Mouse (Mus musculus): ENCODE data around the gene Snx14. TPM values are rescaled to one million over a fixed set of nuclear protein-coding genes. Genes with fewer than 3 reads are reported as not detected.

Gene Snx14
- polyA plus RNA-seq, 1 experiment from 2014 or later = 19.8 TPM

- H3K27me3 ChIP-seq (ENCODE audit: control insufficient read depth, insufficient read depth, low read length) = no peaks in the 10 kb centered on the region
- H3K9me3 ChIP-seq (ENCODE audit: control insufficient read depth, low read length) = no peaks in the 10 kb centered on the region
- ATAC-seq (ENCODE audit: low FRiP score, low TSS enrichment) (no peak), DNase-seq (ENCODE audit: low spot score) (no peak)
- H3K4me3 ChIP-seq (ENCODE audit: low read depth, low read length) = no peak overlapping the region
- no peak overlapping the region for H3K4me2 ChIP-seq (replicated peaks; ENCODE audit: low read depth)
- H3K27ac ChIP-seq (replicated peaks) = no peak overlapping the region
- H3K36me3 ChIP-seq (ENCODE audit: control insufficient read depth, insufficient read depth, low read length) = no peaks in the 10 kb centered on the region; the same call in 1 of the 2 replicates
- no peak for TF ChIP-seq EP300 (optimal IDR thresholded peaks at IDR 0.05)
- no peak for TF ChIP-seq CTCF (IDR thresholded peaks at IDR 0.05; ENCODE audit: low read depth)
- H3K9ac ChIP-seq (ENCODE audit: low read length) = no peak overlapping the region
- no peaks in the 10 kb centered on the region for H3K4me1 ChIP-seq (replicated peaks; ENCODE audit: control insufficient read depth, insufficient read depth)
- WGBS = 86% methylated on average over 5 of the region's 5 CpGs
Observed at GRCm38 (mm10) chr9:88368476-88368875, 70.3 kb downstream of the Snx14 start.

GRCm38 (mm10) chr9:88367751-88368150 is 71.0 kb downstream of the Snx14 start:
- no peaks in the 10 kb centered on the region for H3K4me1 ChIP-seq (replicated peaks; ENCODE audit: control insufficient read depth, insufficient read depth)
- H3K9me3 ChIP-seq (ENCODE audit: control insufficient read depth, low read length) = no peaks in the 10 kb centered on the region
- no peaks in the 10 kb centered on the region; the same call in 1 of the 2 replicates for H3K36me3 ChIP-seq (ENCODE audit: control insufficient read depth, insufficient read depth, low read length)
- H3K27me3 ChIP-seq (ENCODE audit: control insufficient read depth, insufficient read depth, low read length) = no peaks in the 10 kb centered on the region
- DNase-seq (ENCODE audit: low spot score) (no peak), ATAC-seq (ENCODE audit: low FRiP score, low TSS enrichment) (no peak)
- 56% methylated on average over 1 of the region's 1 CpGs for WGBS
- H3K4me2 ChIP-seq (replicated peaks; ENCODE audit: low read depth) = no peak overlapping the region
- H3K4me3 ChIP-seq (ENCODE audit: low read depth, low read length) = no peak overlapping the region
- no peak overlapping the region for H3K9ac ChIP-seq (ENCODE audit: low read length)
- no peak overlapping the region for H3K27ac ChIP-seq (replicated peaks)
- TF ChIP-seq EP300 (optimal IDR thresholded peaks at IDR 0.05) = no peak
- TF ChIP-seq CTCF (IDR thresholded peaks at IDR 0.05; ENCODE audit: low read depth) = no peak

- no peak overlapping the region for H3K4me2 ChIP-seq (replicated peaks; ENCODE audit: low read depth)
- H3K4me1 ChIP-seq (replicated peaks; ENCODE audit: control insufficient read depth, insufficient read depth) = no peaks in the 10 kb centered on the region
- H3K4me3 ChIP-seq (ENCODE audit: low read depth, low read length) = no peak overlapping the region
- TF ChIP-seq CTCF (IDR thresholded peaks at IDR 0.05; ENCODE audit: low read depth) = no peak
- TF ChIP-seq EP300 (optimal IDR thresholded peaks at IDR 0.05) = no peak
- H3K9ac ChIP-seq (ENCODE audit: low read length) = no peak overlapping the region
- 80% methylated on average over 5 of the region's 5 CpGs for WGBS
- no peaks in the 10 kb centered on the region for H3K27me3 ChIP-seq (ENCODE audit: control insufficient read depth, insufficient read depth, low read length)
- H3K36me3 ChIP-seq (ENCODE audit: control insufficient read depth, insufficient read depth, low read length) = no peaks in the 10 kb centered on the region; the same call in 1 of the 2 replicates
- ATAC-seq (ENCODE audit: low FRiP score, low TSS enrichment) (no peak), DNase-seq (ENCODE audit: low spot score) (no peak)
- no peak overlapping the region for H3K27ac ChIP-seq (replicated peaks)
- no peaks in the 10 kb centered on the region for H3K9me3 ChIP-seq (ENCODE audit: control insufficient read depth, low read length)
Observed at GRCm38 (mm10) chr9:88367322-88367721, 71.4 kb downstream of the Snx14 start.

GRCm38 (mm10) chr9:88366819-88367218 is 71.9 kb downstream of the Snx14 start:
- no peak for TF ChIP-seq CTCF (IDR thresholded peaks at IDR 0.05; ENCODE audit: low read depth)
- Histone ChIP-seq H3K27me3 (ENCODE audit: control insufficient read depth, insufficient read depth, low read length) (no peaks in the 10 kb centered on the region), H3K9ac (ENCODE audit: low read length) (no peak overlapping the region), H3K4me1 (replicated peaks; ENCODE audit: control insufficient read depth, insufficient read depth) (no peaks in the 10 kb centered on the region), H3K36me3 (ENCODE audit: control insufficient read depth, insufficient read depth, low read length) (no peaks in the 10 kb centered on the region; the same call in 1 of the 2 replicates), H3K4me2 (replicated peaks; ENCODE audit: low read depth) (no peak overlapping the region), H3K9me3 (ENCODE audit: control insufficient read depth, low read length) (no peaks in the 10 kb centered on the region), H3K27ac (replicated peaks) (no peak overlapping the region), H3K4me3 (ENCODE audit: low read depth, low read length) (no peak overlapping the region)
- no peak for DNase-seq (ENCODE audit: low spot score)
- WGBS = 81% methylated on average over 4 of the region's 4 CpGs
- ATAC-seq (ENCODE audit: low FRiP score, low TSS enrichment) = no peak

GRCm38 (mm10) chr9:88366308-88366707 is 72.5 kb downstream of the Snx14 start:
- no peaks in the 10 kb centered on the region; the same call in 1 of the 2 replicates for H3K36me3 ChIP-seq (ENCODE audit: control insufficient read depth, insufficient read depth, low read length)
- no peaks in the 10 kb centered on the region for H3K4me1 ChIP-seq (replicated peaks; ENCODE audit: control insufficient read depth, insufficient read depth)
- H3K9me3 ChIP-seq (ENCODE audit: control insufficient read depth, low read length) = no peaks in the 10 kb centered on the region
- H3K9ac ChIP-seq (ENCODE audit: low read length) = no peak overlapping the region
- DNase-seq (ENCODE audit: low spot score) (no peak), ATAC-seq (ENCODE audit: low FRiP score, low TSS enrichment) (no peak)
- no peak overlapping the region for H3K4me3 ChIP-seq (ENCODE audit: low read depth, low read length)
- no peak overlapping the region for H3K27ac ChIP-seq (replicated peaks)
- WGBS = 78% methylated on average over 4 of the region's 4 CpGs
- TF ChIP-seq CTCF (IDR thresholded peaks at IDR 0.05; ENCODE audit: low read depth) (peak; percentile 55), EP300 (optimal IDR thresholded peaks at IDR 0.05) (no peak)
- no peaks in the 10 kb centered on the region for H3K27me3 ChIP-seq (ENCODE audit: control insufficient read depth, insufficient read depth, low read length)
- H3K4me2 ChIP-seq (replicated peaks; ENCODE audit: low read depth) = no peak overlapping the region

GRCm38 (mm10) chr9:88363102-88363501 is 75.7 kb downstream of the Snx14 start:
- DNase-seq (ENCODE audit: low spot score) (no peak), ATAC-seq (ENCODE audit: low FRiP score, low TSS enrichment) (no peak)
- WGBS = 81% methylated on average over 3 of the region's 3 CpGs
- Histone ChIP-seq H3K27me3 (ENCODE audit: control insufficient read depth, insufficient read depth, low read length) (no peaks in the 10 kb centered on the region), H3K4me1 (replicated peaks; ENCODE audit: control insufficient read depth, insufficient read depth) (no peaks in the 10 kb centered on the region), H3K9ac (ENCODE audit: low read length) (no peak overlapping the region), H3K4me3 (ENCODE audit: low read depth, low read length) (no peak overlapping the region), H3K27ac (replicated peaks) (no peak overlapping the region), H3K9me3 (ENCODE audit: control insufficient read depth, low read length) (no peaks in the 10 kb centered on the region), H3K4me2 (replicated peaks; ENCODE audit: low read depth) (no peak overlapping the region), H3K36me3 (ENCODE audit: control insufficient read depth, insufficient read depth, low read length) (no peaks in the 10 kb centered on the region)
- TF ChIP-seq EP300 (optimal IDR thresholded peaks at IDR 0.05) = no peak
- no peak for TF ChIP-seq CTCF (IDR thresholded peaks at IDR 0.05; ENCODE audit: low read depth)
